Mouse (Mus musculus) mouse embryonic stem cell (cell line): ENCODE results near the gene Recql5.

Experiments used
- in situ Hi-C, 2 experiments: fragments of 300-500 bp; cut with MboI; formaldehyde crosslinking; loops; 1 replicate in 1 of 2; 3 replicates in 1 of 2; pipeline ENCODE4 v1.14.3; 2019 to 2020; ENCODE audit warnings: low sequenced_read_pairs in 2 of 2, low pct_unique_long_range_greater_than_20kb in 1 of 2, mixed read lengths in 1 of 2; ENCODE audit not compliant: unreplicated experiment in 1 of 2

Gene Recql5

GRCm38 (mm10) chr11:115883251-115883650 is 50.0 kb downstream of the Recql5 start:
- in situ Hi-C loops: no loop called here

GRCm38 (mm10) chr11:115881002-115881401 is 52.3 kb downstream of the Recql5 start:
- in situ Hi-C loops: no loop called here

- in situ Hi-C loops: loop anchor here in 1 of 2 experiments (10.0 kb wide), 1 partner anchor 133 kb away; no protein-coding TSS in a partner anchor
Measured at GRCm38 (mm10) chr11:115878071-115878470, 55.2 kb downstream of the Recql5 start.

GRCm38 (mm10) chr11:115877174-115877755 is 56.0 kb downstream of the Recql5 start:
- in situ Hi-C loops: loop anchor here in 1 of 2 experiments (10.0 kb wide), 1 partner anchor 132 kb away; no protein-coding TSS in a partner anchor

GRCm38 (mm10) chr11:115876438-115876837 is 56.8 kb downstream of the Recql5 start:
- in situ Hi-C loops: loop anchor here in 1 of 2 experiments (10.0 kb wide), 1 partner anchor 132 kb away; no protein-coding TSS in a partner anchor

- in situ Hi-C loops: loop anchor here in 1 of 2 experiments (10.0 kb wide), 1 partner anchor 131 kb away; no protein-coding TSS in a partner anchor
Measured at GRCm38 (mm10) chr11:115875935-115876334, 57.3 kb downstream of the Recql5 start.

- in situ Hi-C loops: loop anchor here (10.0 to 25.0 kb wide), 2 partner anchors 128 to 135 kb away; no protein-coding TSS in a partner anchor
Measured at GRCm38 (mm10) chr11:115872437-115872836, 60.8 kb downstream of the Recql5 start.

GRCm38 (mm10) chr11:115869393-115869792 is 63.9 kb downstream of the Recql5 start:
- in situ Hi-C loops: loop anchor here in 1 of 2 experiments (25.0 kb wide), 1 partner anchor 132 kb away; no protein-coding TSS in a partner anchor

GRCm38 (mm10) chr11:115863895-115864294 is 69.4 kb downstream of the Recql5 start:
- in situ Hi-C loops: loop anchor here in 1 of 2 experiments (25.0 kb wide), 1 partner anchor 127 kb away; no protein-coding TSS in a partner anchor

GRCm38 (mm10) chr11:115859143-115859945 is 73.9 kb downstream of the Recql5 start:
- in situ Hi-C loops: loop anchor here in 1 of 2 experiments (5.0 to 25.0 kb wide), 2 partner anchors 37 to 122 kb away; partner anchors contain the start of gene Llgl2

GRCm38 (mm10) chr11:115858354-115858753 is 74.9 kb downstream of the Recql5 start, which contains the start of gene Myo15b:
TSS of gene Myo15b (plus strand) at chr11:115858406.
- in situ Hi-C loops: loop anchor here in 1 of 2 experiments (5.0 to 25.0 kb wide), 2 partner anchors 36 to 121 kb away; partner anchors contain the start of gene Llgl2

GRCm38 (mm10) chr11:115857936-115858335 is 75.3 kb downstream of the Recql5 start:
- in situ Hi-C loops: loop anchor here in 1 of 2 experiments (5.0 to 25.0 kb wide), 2 partner anchors 36 to 121 kb away; partner anchors contain the start of gene Llgl2

- in situ Hi-C loops: loop anchor here in 1 of 2 experiments (5.0 to 25.0 kb wide), 2 partner anchors 35 to 120 kb away; partner anchors contain the start of gene Llgl2
Measured at GRCm38 (mm10) chr11:115857146-115857545, 76.1 kb downstream of the Recql5 start.

- in situ Hi-C loops: loop anchor here in 1 of 2 experiments (5.0 to 25.0 kb wide), 2 partner anchors 32 to 117 kb away; partner anchors contain the start of gene Llgl2
Measured at GRCm38 (mm10) chr11:115854674-115855073, 78.6 kb downstream of the Recql5 start.

GRCm38 (mm10) chr11:115845819-115846218 is 87.5 kb downstream of the Recql5 start:
- in situ Hi-C loops: no loop called here

- in situ Hi-C loops: no loop called here
Measured at GRCm38 (mm10) chr11:115844240-115844639, 89.0 kb downstream of the Recql5 start.

GRCm38 (mm10) chr11:115843891-115844239 is 89.4 kb downstream of the Recql5 start:
- in situ Hi-C loops: no loop called here

- in situ Hi-C loops: no loop called here
Measured at GRCm38 (mm10) chr11:115843141-115843890, 90.0 kb downstream of the Recql5 start.
